Mouse (Mus musculus) liver, embryonic 13.5 days (tissue): ENCODE measurements at regions not wholly inside any gene's neighbourhood (a gene's known extent, or its start where the extent isn't known, plus 50 kb on each side); places are given as distances from the start of the nearest gene placed in this dataset.

Experiments
- ATAC-seq: fragments of 200-750 bp; cut with Nextera tagmentation; 2 replicates; pipeline ENCODE4 v1.8.0; 2017; ENCODE audit warnings: low read depth, mild to moderate bottlenecking, moderate number of reproducible peaks, moderate library complexity
- DNase-seq: peaks from one replicate; pipeline ENCODE4 v3.0.0; 2022
- H3K27ac ChIP-seq: fragments of 300-500 bp; sonication (generic); 2 replicates; pipeline ENCODE4 v1.5.1; 2015; ENCODE audit warnings: moderate library complexity, mild to moderate bottlenecking, inconsistent platforms
- H3K27me3 ChIP-seq: fragments of 300-500 bp; sonication (generic); 2 replicates; pipeline ENCODE4 v1.6.1; 2015; ENCODE audit warnings: mild to moderate bottlenecking, inconsistent platforms
- H3K36me3 ChIP-seq: fragments of 300-500 bp; sonication (generic); 2 replicates; pipeline ENCODE4 v1.6.1; 2015; ENCODE audit warnings: mild to moderate bottlenecking, inconsistent platforms
- H3K4me1 ChIP-seq: fragments of 300-500 bp; sonication (generic); replicated peaks from 2 replicates; pipeline ENCODE4 v1.6.1; 2015; ENCODE audit warnings: inconsistent platforms
- H3K4me2 ChIP-seq: fragments of 300-500 bp; sonication (generic); 2 replicates; pipeline ENCODE4 v1.6.1; 2015; ENCODE audit warnings: inconsistent platforms, mild to moderate bottlenecking, moderate library complexity
- H3K4me3 ChIP-seq: fragments of 300-500 bp; sonication (generic); replicated peaks from 2 replicates; pipeline ENCODE4 v1.5.1; 2015; ENCODE audit warnings: mild to moderate bottlenecking, inconsistent platforms
- H3K9ac ChIP-seq: fragments of 300-500 bp; sonication (generic); 2 replicates; pipeline ENCODE4 v1.6.1; 2015; ENCODE audit warnings: mild to moderate bottlenecking, inconsistent platforms
- H3K9me3 ChIP-seq: fragments of 300-500 bp; sonication (generic); replicated peaks from 2 replicates; pipeline ENCODE4 v1.6.1; 2016; ENCODE audit warnings: inconsistent platforms
- WGBS: fragments of 180-500 bp; shearing (Covaris S2); methylation state at CpG from one replicate; pipeline ENCODE4 v1.1.7; 2015; ENCODE audit not compliant: insufficient replicate concordance; 5-methylcytosine and 5-hydroxymethylcytosine counted together

- no peaks in the 10 kb centered on the region for H3K9me3 ChIP-seq
- H3K9ac ChIP-seq = no peak overlapping the region
- no peak overlapping the region for H3K4me3 ChIP-seq
- ATAC-seq (no peak), DNase-seq (peak; percentile 46)
- peaks cover 40% of the 10 kb centered on the region for H3K4me1 ChIP-seq
- H3K27me3 ChIP-seq = no peaks in the 10 kb centered on the region
- WGBS = 29% methylated on average over 19 of the region's 19 CpGs
- no peak overlapping the region for H3K27ac ChIP-seq
- H3K4me2 ChIP-seq = peak overlapping the region; percentile 15
- H3K36me3 ChIP-seq = no peaks in the 10 kb centered on the region
Observed at GRCm38 (mm10) chr13:52070731-52071663, 224.5 kb downstream of the Gadd45g start.

- Histone ChIP-seq H3K27ac (no peak overlapping the region), H3K4me1 (peaks cover 15% of the 10 kb centered on the region), H3K27me3 (no peaks in the 10 kb centered on the region), H3K4me2 (no peak overlapping the region), H3K36me3 (no peaks in the 10 kb centered on the region), H3K9ac (no peak overlapping the region), H3K9me3 (no peaks in the 10 kb centered on the region), H3K4me3 (no peak overlapping the region)
- ATAC-seq = no peak
- no peak for DNase-seq
- 46% methylated on average over 4 of the region's 4 CpGs for WGBS
Observed at GRCm38 (mm10) chr13:52077616-52078015, 231.1 kb downstream of the Gadd45g start.

GRCm38 (mm10) chr13:52078561-52078960, 232.1 kb downstream of the Gadd45g start:
- H3K9ac ChIP-seq = no peak overlapping the region
- no peaks in the 10 kb centered on the region for H3K36me3 ChIP-seq
- DNase-seq (no peak), ATAC-seq (no peak)
- no peak overlapping the region for H3K4me2 ChIP-seq
- H3K9me3 ChIP-seq = no peaks in the 10 kb centered on the region
- no peaks in the 10 kb centered on the region for H3K27me3 ChIP-seq
- no peak overlapping the region for H3K27ac ChIP-seq
- H3K4me1 ChIP-seq = peaks cover 15% of the 10 kb centered on the region
- 16% methylated on average over 6 of the region's 6 CpGs for WGBS
- no peak overlapping the region for H3K4me3 ChIP-seq

- Histone ChIP-seq H3K9me3 (no peaks in the 10 kb centered on the region), H3K4me1 (peaks cover 16% of the 10 kb centered on the region), H3K4me3 (no peak overlapping the region), H3K27me3 (no peaks in the 10 kb centered on the region), H3K4me2 (no peak overlapping the region), H3K36me3 (no peaks in the 10 kb centered on the region), H3K9ac (no peak overlapping the region), H3K27ac (no peak overlapping the region)
- ATAC-seq (no peak), DNase-seq (no peak)
- WGBS = 36% methylated on average over 14 of the region's 14 CpGs
Observed at GRCm38 (mm10) chr13:52079678-52080246, 233.3 kb downstream of the Gadd45g start.

- Histone ChIP-seq H3K27me3 (no peaks in the 10 kb centered on the region), H3K9ac (no peak overlapping the region), H3K9me3 (no peaks in the 10 kb centered on the region), H3K4me3 (no peak overlapping the region), H3K4me1 (peaks cover 21% of the 10 kb centered on the region), H3K4me2 (no peak overlapping the region), H3K27ac (no peak overlapping the region), H3K36me3 (no peaks in the 10 kb centered on the region)
- 59% methylated on average over 9 of the region's 9 CpGs for WGBS
- ATAC-seq (no peak), DNase-seq (no peak)
Observed at GRCm38 (mm10) chr13:52083601-52084455, 237.3 kb downstream of the Gadd45g start.

GRCm38 (mm10) chr13:52085110-52085509, 238.6 kb downstream of the Gadd45g start:
- Histone ChIP-seq H3K4me3 (no peak overlapping the region), H3K4me2 (no peak overlapping the region), H3K4me1 (peaks cover 12% of the 10 kb centered on the region), H3K27ac (no peak overlapping the region), H3K27me3 (no peaks in the 10 kb centered on the region), H3K9me3 (no peaks in the 10 kb centered on the region), H3K36me3 (no peaks in the 10 kb centered on the region), H3K9ac (no peak overlapping the region)
- ATAC-seq (no peak), DNase-seq (no peak)
- 35% methylated on average over 3 of the region's 3 CpGs for WGBS

- DNase-seq (no peak), ATAC-seq (no peak)
- Histone ChIP-seq H3K4me1 (peaks cover 12% of the 10 kb centered on the region), H3K4me3 (no peak overlapping the region), H3K9me3 (no peaks in the 10 kb centered on the region), H3K9ac (no peak overlapping the region), H3K27me3 (no peaks in the 10 kb centered on the region), H3K36me3 (no peaks in the 10 kb centered on the region), H3K4me2 (no peak overlapping the region), H3K27ac (no peak overlapping the region)
- WGBS = 28% methylated on average over 8 of the region's 8 CpGs
Observed at GRCm38 (mm10) chr13:52088319-52088718, 241.8 kb downstream of the Gadd45g start.

GRCm38 (mm10) chr13:52090365-52090764, 243.9 kb downstream of the Gadd45g start:
- WGBS = 52% methylated on average over 4 of the region's 4 CpGs
- Histone ChIP-seq H3K9me3 (no peaks in the 10 kb centered on the region), H3K4me3 (no peak overlapping the region), H3K27me3 (no peaks in the 10 kb centered on the region), H3K4me1 (peaks cover 5% of the 10 kb centered on the region), H3K27ac (no peak overlapping the region), H3K9ac (no peak overlapping the region), H3K36me3 (no peaks in the 10 kb centered on the region), H3K4me2 (no peak overlapping the region)
- ATAC-seq = no peak
- DNase-seq = no peak

GRCm38 (mm10) chr13:52094785-52095184, 248.3 kb downstream of the Gadd45g start:
- H3K27me3 ChIP-seq = no peaks in the 10 kb centered on the region
- no peaks in the 10 kb centered on the region for H3K9me3 ChIP-seq
- H3K9ac ChIP-seq = no peak overlapping the region
- no peaks in the 10 kb centered on the region for H3K4me1 ChIP-seq
- H3K4me2 ChIP-seq = no peak overlapping the region
- H3K4me3 ChIP-seq = no peak overlapping the region
- H3K36me3 ChIP-seq = no peaks in the 10 kb centered on the region
- ATAC-seq (no peak), DNase-seq (no peak)
- 71% methylated on average over 7 of the region's 7 CpGs for WGBS
- no peak overlapping the region for H3K27ac ChIP-seq

GRCm38 (mm10) chr13:52096506-52096905, 250.0 kb downstream of the Gadd45g start:
- no peaks in the 10 kb centered on the region for H3K4me1 ChIP-seq
- H3K4me3 ChIP-seq = no peak overlapping the region
- no peaks in the 10 kb centered on the region; the same call in 1 of the 2 replicates for H3K27me3 ChIP-seq
- H3K9ac ChIP-seq = no peak overlapping the region
- ATAC-seq (no peak), DNase-seq (no peak)
- H3K27ac ChIP-seq = no peak overlapping the region
- H3K36me3 ChIP-seq = no peaks in the 10 kb centered on the region
- H3K4me2 ChIP-seq = no peak overlapping the region
- 72% methylated on average over 7 of the region's 7 CpGs for WGBS
- H3K9me3 ChIP-seq = no peaks in the 10 kb centered on the region

GRCm38 (mm10) chr13:52105989-52106642, 259.6 kb downstream of the Gadd45g start:
- Histone ChIP-seq H3K9me3 (no peaks in the 10 kb centered on the region), H3K9ac (no peak overlapping the region), H3K27ac (no peak overlapping the region), H3K4me3 (no peak overlapping the region), H3K27me3 (no peaks in the 10 kb centered on the region), H3K4me2 (no peak overlapping the region), H3K4me1 (peaks cover 5% of the 10 kb centered on the region; the same call in 1 of the 2 replicates), H3K36me3 (no peaks in the 10 kb centered on the region)
- DNase-seq (no peak), ATAC-seq (no peak)
- 14% methylated on average over 9 of the region's 9 CpGs for WGBS
